Mouse (Mus musculus) forebrain, embryonic 11.5 days (tissue): Measurements from ENCODE around the gene Macf1. TPM values are rescaled to one million over a fixed set of nuclear protein-coding genes. Genes with fewer than 3 reads are reported as not detected.
"Not testable (repeated sequence)": the region's sequence is repeated elsewhere in the genome, so short reads cannot be mapped to it uniquely, and the experiment has no call there.

ENCODE experiments used
- ATAC-seq: fragments of 200-750 bp; cut with Nextera tagmentation; replicated peaks from 2 replicates; pipeline ENCODE4 v1.8.0; 2017; ENCODE audit warnings: moderate TSS enrichment; ENCODE audit not compliant: low FRiP score
- DNase-seq: peaks from one replicate; pipeline ENCODE4 v3.0.0-alpha.2; 2017; ENCODE audit warnings: low spot score
- H3K27ac ChIP-seq: fragments of 300-500 bp; sonication (generic); 2 replicates; pipeline ENCODE4 v1.5.1; 2014; ENCODE audit warnings: low read depth, low read length
- H3K27me3 ChIP-seq: fragments of 300-500 bp; sonication (generic); 2 replicates; pipeline ENCODE4 v1.6.1; 2014; ENCODE audit warnings: mild to moderate bottlenecking, low read length, mixed read lengths; ENCODE audit not compliant: control insufficient read depth, insufficient read depth
- H3K36me3 ChIP-seq: fragments of 300-500 bp; sonication (generic); 2 replicates; pipeline ENCODE4 v1.6.1; 2014; ENCODE audit warnings: mild to moderate bottlenecking, low read length, moderate library complexity, mixed read lengths; ENCODE audit not compliant: control insufficient read depth, insufficient read depth
- H3K4me1 ChIP-seq: fragments of 300-500 bp; sonication (generic); replicated peaks from 2 replicates; pipeline ENCODE4 v1.6.1; 2014; ENCODE audit warnings: low read length, mixed read lengths; ENCODE audit not compliant: control insufficient read depth, insufficient read depth
- H3K4me2 ChIP-seq: fragments of 300-500 bp; sonication (generic); 2 replicates; pipeline ENCODE4 v1.6.1; 2014; ENCODE audit warnings: low read depth, mild to moderate bottlenecking, low read length, moderate library complexity, mixed read lengths; ENCODE audit not compliant: severe bottlenecking
- H3K4me3 ChIP-seq: fragments of 300-500 bp; sonication (generic); 2 replicates; pipeline ENCODE4 v1.5.1; 2014; ENCODE audit warnings: low read depth, low read length
- H3K9ac ChIP-seq: fragments of 300-500 bp; sonication (generic); 2 replicates; pipeline ENCODE4 v1.6.1; 2014; ENCODE audit warnings: low read length
- H3K9me3 ChIP-seq: fragments of 300-500 bp; sonication (generic); 2 replicates; pipeline ENCODE4 v1.6.1; 2016; ENCODE audit warnings: low read length, mixed read lengths; ENCODE audit not compliant: control insufficient read depth
- WGBS: fragments of 180-500 bp; shearing (Covaris S2); extraction: QIAGEN DNeasy Blood & Tissue Kit; methylation state at CpG from one replicate; pipeline ENCODE4 v1.1.7; 2014; 5-methylcytosine and 5-hydroxymethylcytosine counted together
- polyA plus RNA-seq: library from polyadenylated mRNA; unstranded; fragments of >200 nt; fragmentation: Nextera tagmentation; extraction: Ambion mirVana; gene quantifications from 2 replicates; pipeline ENCODE4 v1.2.1, GENCODE M21; 2014

Macf1 gene
- polyA plus RNA-seq, 1 experiment from 2014 or later: 88.8 TPM

DNA sequence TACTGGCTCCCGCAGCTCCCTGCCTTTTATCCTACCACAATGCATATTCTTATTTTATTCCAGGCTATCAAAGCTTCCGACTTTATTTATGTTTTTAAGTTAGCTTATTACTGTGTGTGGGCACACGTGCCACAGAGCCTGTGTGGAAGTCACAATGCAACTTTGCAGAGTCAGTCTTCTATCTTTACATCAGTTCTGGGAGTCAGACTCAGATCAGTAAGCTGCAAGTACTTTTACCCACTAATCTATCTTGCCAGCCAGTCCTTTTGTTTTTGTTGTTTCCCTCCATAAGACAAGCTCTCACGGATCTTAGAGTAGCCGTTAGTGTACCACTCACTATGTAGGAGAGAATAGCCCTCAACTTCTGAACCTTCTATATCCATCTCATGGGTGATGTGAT lies 159.4 kb downstream of the Macf1 start:
- H3K27ac ChIP-seq: no peak overlapping the region
- ATAC-seq (no peak), DNase-seq (no peak)
- no peak overlapping the region for H3K4me2 ChIP-seq
- peaks cover 4% of the 10 kb centered on the region for H3K4me1 ChIP-seq
- no peak overlapping the region for H3K9ac ChIP-seq
- no peaks in the 10 kb centered on the region for H3K27me3 ChIP-seq
- no peaks in the 10 kb centered on the region for H3K36me3 ChIP-seq
- no peaks in the 10 kb centered on the region for H3K9me3 ChIP-seq
- H3K4me3 ChIP-seq: no peak overlapping the region
- WGBS: 83% methylated on average over 5 of the region's 5 CpGs

GRCm38 (mm10) chr4:123520123-123520522 lies 164.0 kb downstream of the Macf1 start:
- not testable (repeated sequence) for DNase-seq, H3K36me3 ChIP-seq, H3K4me2 ChIP-seq, H3K4me1 ChIP-seq, H3K9ac ChIP-seq, H3K9me3 ChIP-seq, ATAC-seq, H3K27ac ChIP-seq, H3K4me3 ChIP-seq, H3K27me3 ChIP-seq
- WGBS: 90% methylated on average over 5 of the region's 5 CpGs

DNA sequence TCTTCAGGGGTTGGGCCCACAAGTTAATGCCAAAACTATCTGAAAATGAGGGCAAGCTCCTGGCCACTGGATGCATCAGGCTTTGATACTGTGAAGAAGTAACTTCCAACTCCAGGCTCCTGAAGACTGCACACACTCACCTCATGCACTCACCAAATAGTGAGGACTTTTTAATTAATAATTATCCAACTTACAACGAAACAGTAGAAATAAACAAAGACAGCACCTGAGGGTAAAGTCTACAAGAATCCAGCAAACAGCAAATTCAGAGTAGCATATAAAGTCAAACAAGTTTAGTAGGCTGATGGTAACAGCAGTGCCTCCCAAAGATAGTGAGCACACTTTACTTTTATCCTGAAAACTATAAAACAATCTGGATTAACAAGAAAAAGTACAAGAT lies 168.5 kb downstream of the Macf1 start:
- no peaks in the 10 kb centered on the region for H3K36me3 ChIP-seq
- ATAC-seq (no peak), DNase-seq (no peak)
- no peaks in the 10 kb centered on the region for H3K4me1 ChIP-seq
- no peaks in the 10 kb centered on the region for H3K27me3 ChIP-seq
- 83% methylated on average over 1 of the region's 1 CpGs for WGBS
- H3K9me3 ChIP-seq: no peaks in the 10 kb centered on the region
- H3K4me3 ChIP-seq: no peak overlapping the region
- H3K4me2 ChIP-seq: no peak overlapping the region
- no peak overlapping the region for H3K9ac ChIP-seq
- H3K27ac ChIP-seq: no peak overlapping the region

GRCm38 (mm10) chr4:123510201-123510600 lies 174.0 kb downstream of the Macf1 start:
- WGBS: 44% methylated on average over 1 of the region's 1 CpGs
- Histone ChIP-seq H3K4me3 (no peak overlapping the region), H3K4me2 (no peak overlapping the region), H3K9me3 (no peaks in the 10 kb centered on the region), H3K27ac (no peak overlapping the region), H3K36me3 (peaks cover 2% of the 10 kb centered on the region), H3K4me1 (no peaks in the 10 kb centered on the region), H3K27me3 (no peaks in the 10 kb centered on the region), H3K9ac (no peak overlapping the region)
- DNase-seq (no peak), ATAC-seq (no peak)

DNA sequence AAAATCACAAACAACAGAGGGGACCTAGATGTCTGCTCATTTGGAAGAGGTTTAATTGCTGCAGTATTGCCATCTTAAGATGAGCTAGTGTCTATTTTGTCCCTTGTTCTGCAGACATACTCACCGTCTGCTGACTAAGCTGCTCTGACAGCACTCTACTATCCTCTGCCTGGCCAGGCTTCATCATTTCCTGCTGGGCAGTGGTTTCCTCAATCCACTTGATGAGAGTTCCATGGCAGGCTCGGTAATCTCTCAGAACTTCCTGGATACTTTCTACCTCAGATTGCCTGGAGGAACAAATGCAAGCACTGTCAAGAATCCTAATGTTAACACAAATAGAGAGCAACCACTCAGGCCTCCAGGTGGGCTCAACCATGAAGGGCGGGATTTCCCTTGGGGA lies 195.1 kb downstream of the Macf1 start:
- Histone ChIP-seq H3K4me1 (no peaks in the 10 kb centered on the region), H3K36me3 (peaks cover 18% of the 10 kb centered on the region)
- WGBS: 89% methylated on average over 3 of the region's 3 CpGs

DNA sequence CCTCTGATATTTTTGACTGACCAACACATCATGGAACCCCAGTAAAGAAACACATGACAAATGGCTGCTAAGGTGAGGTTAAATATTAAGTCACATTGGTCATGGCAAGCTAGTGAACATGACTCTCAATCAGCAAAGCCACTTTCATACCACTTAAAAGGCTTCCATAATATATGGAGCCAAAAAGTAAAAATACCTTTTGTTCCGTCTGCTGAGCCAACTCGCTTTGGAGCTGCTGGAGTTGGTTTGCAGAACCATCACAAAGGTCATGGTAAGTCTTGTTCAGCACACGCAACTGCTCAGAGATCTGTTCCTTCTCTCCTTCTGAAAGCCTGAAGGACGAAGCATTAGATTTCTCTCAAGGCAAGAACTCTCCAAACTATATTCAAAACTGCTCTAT lies 204.2 kb downstream of the Macf1 start:
- Histone ChIP-seq H3K27ac (no peak overlapping the region), H3K9me3 (no peaks in the 10 kb centered on the region), H3K9ac (no peak overlapping the region), H3K4me2 (no peak overlapping the region), H3K36me3 (peaks cover 3% of the 10 kb centered on the region; the same call in 1 of the 2 replicates), H3K4me3 (no peak overlapping the region), H3K27me3 (no peaks in the 10 kb centered on the region), H3K4me1 (no peaks in the 10 kb centered on the region)
- WGBS: 92% methylated on average over 4 of the region's 4 CpGs
- no peak for DNase-seq
- no peak for ATAC-seq

More for the DNA sequence above, 195.1 kb downstream of the Macf1 start:
- Histone ChIP-seq H3K9me3 (no peaks in the 10 kb centered on the region), H3K27me3 (no peaks in the 10 kb centered on the region), H3K4me2 (no peak overlapping the region), H3K9ac (no peak overlapping the region), H3K4me3 (no peak overlapping the region), H3K27ac (no peak overlapping the region)
- no peak for DNase-seq
- ATAC-seq: no peak

DNA sequence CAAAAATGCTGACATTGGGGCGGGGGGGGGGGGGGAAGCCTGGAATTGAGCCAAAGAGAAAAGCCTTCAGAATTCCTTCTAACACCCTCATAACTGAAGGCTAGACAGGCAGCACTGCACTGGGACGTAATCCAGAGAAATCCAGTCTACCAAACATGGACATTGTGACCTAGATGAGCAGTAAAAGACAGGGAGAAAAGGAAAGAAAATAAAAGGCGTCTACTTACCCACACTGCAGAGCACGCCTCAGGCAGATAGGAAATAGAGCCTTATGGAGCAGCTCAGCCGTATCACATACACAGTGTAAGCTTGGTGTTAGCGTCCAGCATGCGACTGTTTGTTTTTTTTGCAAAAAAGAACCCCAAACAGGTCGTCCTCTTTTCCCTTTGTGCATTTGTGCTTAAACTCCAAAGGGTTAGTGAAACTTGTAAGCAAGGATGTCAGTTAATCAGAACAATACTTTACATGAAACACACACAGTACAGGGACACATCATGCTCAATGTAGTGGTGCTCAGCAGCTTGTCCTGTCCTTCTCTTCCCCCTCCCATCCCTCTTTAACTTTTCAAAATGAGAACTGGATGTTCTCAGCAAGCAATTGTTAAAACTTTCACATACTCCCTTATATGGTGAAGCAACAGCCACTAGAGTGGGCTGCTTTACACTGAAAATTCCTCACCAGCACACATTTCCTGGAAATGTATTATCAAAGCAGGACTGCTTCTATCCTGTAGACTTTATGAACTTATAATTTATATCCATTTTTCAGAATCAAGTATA lies 205.3 kb downstream of the Macf1 start:
- H3K4me3 ChIP-seq: no peak overlapping the region
- no peaks in the 10 kb centered on the region for H3K9me3 ChIP-seq
- no peaks in the 10 kb centered on the region for H3K4me1 ChIP-seq
- no peak overlapping the region for H3K4me2 ChIP-seq
- DNase-seq (no peak), ATAC-seq (no peak)
- no peak overlapping the region for H3K27ac ChIP-seq
- no peak overlapping the region for H3K9ac ChIP-seq
- 86% methylated on average over 8 of the region's 8 CpGs for WGBS
- H3K27me3 ChIP-seq: no peaks in the 10 kb centered on the region
- peaks cover 4% of the 10 kb centered on the region; the same call in 1 of the 2 replicates for H3K36me3 ChIP-seq

DNA sequence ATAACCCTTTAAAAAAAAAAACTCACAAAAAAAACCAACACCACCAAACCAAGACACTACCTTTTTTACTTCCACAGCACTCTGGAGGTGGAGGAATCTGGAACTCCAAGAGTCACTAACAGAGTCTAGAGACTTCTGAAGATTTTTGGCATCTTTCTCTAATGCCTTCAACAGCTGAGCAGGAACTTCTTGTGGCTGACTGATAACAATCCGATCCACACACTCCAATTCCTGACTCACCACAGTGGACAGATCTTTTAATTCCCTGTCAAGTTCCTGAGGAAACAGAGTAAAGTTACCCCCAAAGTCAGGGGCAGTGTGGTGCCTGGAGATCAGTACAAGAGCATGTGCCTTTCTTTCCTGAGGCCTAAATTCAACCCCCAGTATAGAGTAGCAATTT lies 218.4 kb downstream of the Macf1 start:
- DNase-seq (no peak), ATAC-seq (no peak)
- 84% methylated on average over 1 of the region's 1 CpGs for WGBS
- no peak overlapping the region for H3K4me3 ChIP-seq
- H3K27ac ChIP-seq: no peak overlapping the region
- H3K36me3 ChIP-seq: no peaks in the 10 kb centered on the region; the same call in 1 of the 2 replicates
- H3K27me3 ChIP-seq: no peaks in the 10 kb centered on the region
- H3K4me2 ChIP-seq: no peak overlapping the region
- H3K4me1 ChIP-seq: no peaks in the 10 kb centered on the region
- H3K9ac ChIP-seq: no peak overlapping the region
- H3K9me3 ChIP-seq: no peaks in the 10 kb centered on the region
